Comparison of ENCODE assay signal across 8 mouse cellular contexts in genomic region chr7:96985798-96986197, GRCm38 (mm10). TPM values are rescaled to one million over a fixed set of nuclear protein-coding genes. Genes with fewer than 3 reads are reported as not detected.
DNase-seq lines count a peak whose midpoint lies in the region; ATAC-seq and TF ChIP-seq lines count a peak whose summit lies in the region.

No protein-coding gene starts in this region.

- DNase-seq in urinary bladder, postnatal 14 days (ENCODE audit: low spot score): peak; percentile 25
- DNase-seq in urinary bladder, postnatal 36 days (ENCODE audit: low spot score in 2 of 2): no peak
- peak; percentile 40 to 50 for DNase-seq in kidney, postnatal 36 days
- DNase-seq in lung, postnatal 10 days: peak; percentile 67
- peak; percentile 64 for DNase-seq in telencephalon, adult 2 months (ENCODE audit: low read depth, low spot score)
- no peak for DNase-seq in ovary, postnatal 10 days (ENCODE audit: low spot score)
- DNase-seq in cerebellum, adult 2 months: no peak

- WGBS in heart, embryonic 14.5 days: 1% methylated on average over 8 of the region's 8 CpGs
- 47% methylated on average over 8 of the region's 8 CpGs for WGBS in cerebellum, adult 2 months

- TF ChIP-seq POLR2A in cerebellum, adult 2 months (IDR thresholded peaks at IDR 0.05; ENCODE audit: borderline replicate concordance, insufficient read depth, low read length): no peak

- peaks cover 15 to 38% of the 10 kb centered on the region in 2 experiments for H3K4me1 ChIP-seq in heart, embryonic 14.5 days (ENCODE audit: control insufficient read depth in 2 of 2, insufficient read depth in 2 of 2, low read length in 2 of 2)
- H3K4me1 ChIP-seq in cerebellum, adult 2 months (ENCODE audit: control insufficient read depth, insufficient read depth, low read length): peaks cover 5% of the 10 kb centered on the region

- H3K27ac ChIP-seq in heart, embryonic 14.5 days (replicated peaks in 1 of 2; ENCODE audit: control insufficient read depth in 1 of 2, insufficient read depth in 1 of 2, low read depth in 2 of 2, low read length in 2 of 2): peak overlapping the region; percentile 65 to 91
- H3K27ac ChIP-seq in cerebellum, adult 2 months (ENCODE audit: insufficient read depth, low read length): no peak overlapping the region

- 0 out of 2 replicates have a peak, but pooled peaks have one; percentile 45 for ATAC-seq in heart, embryonic 14.5 days (ENCODE audit: insufficient number of reproducible peaks, insufficient read depth, low FRiP score, low read depth)

- H3K27me3 ChIP-seq in heart, embryonic 14.5 days (ENCODE audit: control insufficient read depth, insufficient read depth, low read length): no peaks in the 10 kb centered on the region
- no peaks in the 10 kb centered on the region for H3K27me3 ChIP-seq in cerebellum, adult 2 months (ENCODE audit: control insufficient read depth, insufficient read depth, low read length)

- no peak for TF ChIP-seq CTCF in cerebellum, adult 2 months (IDR thresholded peaks at IDR 0.05; ENCODE audit: borderline replicate concordance, insufficient read depth, low read depth, low read length)

- H3K9me3 ChIP-seq in heart, embryonic 14.5 days (ENCODE audit: control insufficient read depth, low read length): no peaks in the 10 kb centered on the region

- H3K4me2 ChIP-seq in heart, embryonic 14.5 days (ENCODE audit: low read length): peak overlapping the region; percentile 58

- H3K36me3 ChIP-seq in heart, embryonic 14.5 days (ENCODE audit: control insufficient read depth, insufficient read depth, low read length): no peaks in the 10 kb centered on the region

- peak overlapping the region; percentile 21 to 37 for H3K4me3 ChIP-seq in heart, embryonic 14.5 days (ENCODE audit: control insufficient read depth in 1 of 2, insufficient read depth in 1 of 2, low read depth in 1 of 2, low read length in 2 of 2)
- no peak overlapping the region for H3K4me3 ChIP-seq in cerebellum, adult 2 months (replicated peaks; ENCODE audit: insufficient read depth, low read depth, low read length)

- peak overlapping the region; percentile 54; the same call in 1 of the 2 replicates for H3K9ac ChIP-seq in heart, embryonic 14.5 days (ENCODE audit: low read length)

RNA-seq across cellular contexts. Expression of gene Nars2, which starts 34.5 kb away (rescaled TPM):
- 16.3 and 17.5 TPM in 2 replicates for polyA plus RNA-seq in heart, embryonic 14.5 days (2014; fragmentation: Nextera tagmentation; extraction: Ambion mirVana)
- 8.4 and 9.0 TPM in 2 replicates for polyA plus RNA-seq in cerebellum, adult 2 months (2012; rRNA removed)

Comparison
In these comparisons a context has a peak if more than half of its experiments do, and no peak if none do; other contexts are left out.
1. DNase-seq: peak in urinary bladder, postnatal 14 days (single experiment), kidney, postnatal 36 days (2 of 2), lung, postnatal 10 days (single experiment) and telencephalon, adult 2 months (single experiment); none in urinary bladder, postnatal 36 days (0 of 2), ovary, postnatal 10 days (single experiment) and cerebellum, adult 2 months (0 of 2).